Comparison of ENCODE assay signal across 8 mouse cellular contexts in genomic region chr15:79110031-79110430, GRCm38 (mm10). TPM values are rescaled to one million over a fixed set of nuclear protein-coding genes. Genes with fewer than 3 reads are reported as not detected.
DNase-seq lines count a peak whose midpoint lies in the region; ATAC-seq and TF ChIP-seq lines count a peak whose summit lies in the region.

No protein-coding gene starts in this region.

- peak overlapping the region; percentile 99 for H3K4me2 ChIP-seq in embryonic facial prominence, embryonic 12.5 days (replicated peaks)
- H3K4me2 ChIP-seq in intestine, embryonic 16.5 days (ENCODE audit: low read depth, low read length) = peak overlapping the region; percentile 96
- H3K4me2 ChIP-seq in neural tube, embryonic 12.5 days (replicated peaks) = peak overlapping the region; percentile 92

- H3K27me3 ChIP-seq in embryonic facial prominence, embryonic 12.5 days = 0 out of 2 replicates have a peak, but pooled peaks cover 7% of the 10 kb centered on the region
- H3K27me3 ChIP-seq in intestine, embryonic 16.5 days (replicated peaks; ENCODE audit: control insufficient read depth, insufficient read depth, low read length) = no peaks in the 10 kb centered on the region
- H3K27me3 ChIP-seq in neural tube, embryonic 12.5 days (replicated peaks) = 0 out of 2 replicates have a peak, but pooled peaks cover 6% of the 10 kb centered on the region

- H3K4me3 ChIP-seq in layer of hippocampus, adult 2 months = peak overlapping the region; percentile 95
- H3K4me3 ChIP-seq in embryonic facial prominence, embryonic 12.5 days = peak overlapping the region; percentile 86
- peak overlapping the region; percentile 85 for H3K4me3 ChIP-seq in intestine, embryonic 16.5 days (ENCODE audit: low read length)
- peak overlapping the region; percentile 87 for H3K4me3 ChIP-seq in neural tube, embryonic 12.5 days

- H3K27ac ChIP-seq in layer of hippocampus, adult 2 months = peak overlapping the region; percentile 96
- H3K27ac ChIP-seq in embryonic facial prominence, embryonic 12.5 days = no peak overlapping the region
- H3K27ac ChIP-seq in intestine, embryonic 16.5 days (ENCODE audit: low read length) = no peak overlapping the region
- H3K27ac ChIP-seq in neural tube, embryonic 12.5 days = no peak overlapping the region

- H3K9ac ChIP-seq in embryonic facial prominence, embryonic 12.5 days = peak overlapping the region; percentile 86; the same call in 1 of the 2 replicates
- H3K9ac ChIP-seq in intestine, embryonic 16.5 days (ENCODE audit: low read depth, low read length) = peak overlapping the region; percentile 84
- H3K9ac ChIP-seq in neural tube, embryonic 12.5 days = peak overlapping the region; percentile 95

- DNase-seq in layer of hippocampus, adult 2 months (ENCODE audit: low spot score in 2 of 2) = no peak
- DNase-seq in layer of hippocampus, adult 8-10 months (ENCODE audit: low spot score in 2 of 2) = no peak
- no peak for DNase-seq in cerebellum, adult 11-12 months
- no peak for DNase-seq in cerebellum, postnatal 10 days
- DNase-seq in kidney, postnatal 14 days = no peak

- no peak for ATAC-seq in embryonic facial prominence, embryonic 12.5 days (ENCODE audit: insufficient number of reproducible peaks, insufficient read depth, low FRiP score, low TSS enrichment)
- no peak for ATAC-seq in intestine, embryonic 16.5 days
- ATAC-seq in neural tube, embryonic 12.5 days (ENCODE audit: low FRiP score, low read depth) = no peak

- peaks cover 11% of the 10 kb centered on the region for H3K36me3 ChIP-seq in embryonic facial prominence, embryonic 12.5 days
- no peaks in the 10 kb centered on the region for H3K36me3 ChIP-seq in intestine, embryonic 16.5 days (ENCODE audit: control insufficient read depth, insufficient read depth, low read length)
- H3K36me3 ChIP-seq in neural tube, embryonic 12.5 days = peaks cover 9% of the 10 kb centered on the region; the same call in 1 of the 2 replicates

- 14% methylated on average over 9 of the region's 9 CpGs for WGBS in embryonic facial prominence, embryonic 12.5 days
- 22% methylated on average over 9 of the region's 9 CpGs for WGBS in intestine, embryonic 16.5 days
- WGBS in neural tube, embryonic 12.5 days = 12% methylated on average over 9 of the region's 9 CpGs

- peaks cover 28% of the 10 kb centered on the region for H3K4me1 ChIP-seq in embryonic facial prominence, embryonic 12.5 days
- H3K4me1 ChIP-seq in intestine, embryonic 16.5 days (ENCODE audit: control insufficient read depth, insufficient read depth, low read length) = peaks cover 22% of the 10 kb centered on the region
- peaks cover 19% of the 10 kb centered on the region for H3K4me1 ChIP-seq in neural tube, embryonic 12.5 days

- no peaks in the 10 kb centered on the region for H3K9me3 ChIP-seq in embryonic facial prominence, embryonic 12.5 days
- H3K9me3 ChIP-seq in intestine, embryonic 16.5 days (ENCODE audit: control insufficient read depth, low read length) = no peaks in the 10 kb centered on the region
- H3K9me3 ChIP-seq in neural tube, embryonic 12.5 days = no peaks in the 10 kb centered on the region

- no peak for TF ChIP-seq CTCF in layer of hippocampus, adult 2 months (conservative IDR thresholded peaks at IDR 0.05)

RNA-seq across cellular contexts. Expression of gene Micall1, which starts 1.3 kb away (rescaled TPM):
- 10 to 100 TPM; 31.4 to 35.3 TPM for total RNA-seq in layer of hippocampus, adult 2 months (2021)
- 10 to 100 TPM; 36.0 to 40.9 (median 38.3) TPM for total RNA-seq in layer of hippocampus, adult 8-10 months (2022)
- 12.0 and 12.6 TPM in 2 replicates for polyA plus RNA-seq in embryonic facial prominence, embryonic 12.5 days (2016; fragmentation: Nextera tagmentation; extraction: Ambion mirVana)
- polyA plus RNA-seq in intestine, embryonic 16.5 days (2015; fragmentation: Nextera tagmentation; extraction: Ambion mirVana) = 5.2 and 6.3 TPM in 2 replicates
- polyA plus RNA-seq in neural tube, embryonic 12.5 days (2016; fragmentation: Nextera tagmentation; extraction: Ambion mirVana) = 12.0 and 12.5 TPM in 2 replicates

RNA-seq across cellular contexts. Expression of gene Polr2f, which starts 30.8 kb away (rescaled TPM):
- total RNA-seq in layer of hippocampus, adult 2 months (2021) = 100 to 1,000 TPM in 1 of 2 experiments, 10 to 100 TPM in 1; 97.9 to 103 TPM
- 100 to 1,000 TPM in 1 of 4 experiments, 10 to 100 TPM in 3; 78.1 to 105 (median 92.0) TPM for total RNA-seq in layer of hippocampus, adult 8-10 months (2022)
- 359 and 385 TPM in 2 replicates for polyA plus RNA-seq in embryonic facial prominence, embryonic 12.5 days (2016; fragmentation: Nextera tagmentation; extraction: Ambion mirVana)
- polyA plus RNA-seq in intestine, embryonic 16.5 days (2015; fragmentation: Nextera tagmentation; extraction: Ambion mirVana) = 287 and 317 TPM in 2 replicates
- 318 and 338 TPM in 2 replicates for polyA plus RNA-seq in neural tube, embryonic 12.5 days (2016; fragmentation: Nextera tagmentation; extraction: Ambion mirVana)

RNA-seq across cellular contexts. Expression of gene 1700088E04Rik, which starts 31.0 kb away (rescaled TPM):
- 10 to 100 TPM in 1 of 2 experiments, 1 to 10 TPM in 1; 8.8 to 10.3 TPM for total RNA-seq in layer of hippocampus, adult 2 months (2021)
- total RNA-seq in layer of hippocampus, adult 8-10 months (2022) = 10 to 100 TPM in 3 of 4 experiments, 1 to 10 TPM in 1; 9.4 to 12.9 (median 11.1) TPM
- 7.3 and 7.4 TPM in 2 replicates for polyA plus RNA-seq in embryonic facial prominence, embryonic 12.5 days (2016; fragmentation: Nextera tagmentation; extraction: Ambion mirVana)
- polyA plus RNA-seq in intestine, embryonic 16.5 days (2015; fragmentation: Nextera tagmentation; extraction: Ambion mirVana) = 4.2 and 5.7 TPM in 2 replicates
- 9.4 and 11.7 TPM in 2 replicates for polyA plus RNA-seq in neural tube, embryonic 12.5 days (2016; fragmentation: Nextera tagmentation; extraction: Ambion mirVana)

RNA-seq across cellular contexts. Expression of gene Eif3l, which starts 35.1 kb away (rescaled TPM):
- total RNA-seq in layer of hippocampus, adult 2 months (2021) = 10 to 100 TPM; 68.9 to 69.5 TPM
- total RNA-seq in layer of hippocampus, adult 8-10 months (2022) = 10 to 100 TPM; 76.9 to 82.0 (median 77.9) TPM
- polyA plus RNA-seq in embryonic facial prominence, embryonic 12.5 days (2016; fragmentation: Nextera tagmentation; extraction: Ambion mirVana) = 229 and 235 TPM in 2 replicates
- 221 and 238 TPM in 2 replicates for polyA plus RNA-seq in intestine, embryonic 16.5 days (2015; fragmentation: Nextera tagmentation; extraction: Ambion mirVana)
- polyA plus RNA-seq in neural tube, embryonic 12.5 days (2016; fragmentation: Nextera tagmentation; extraction: Ambion mirVana) = 197 and 205 TPM in 2 replicates

RNA-seq across cellular contexts. Expression of gene Ankrd54, which starts 47.3 kb away (rescaled TPM):
- 10 to 100 TPM; 17.4 to 19.5 TPM for total RNA-seq in layer of hippocampus, adult 2 months (2021)
- total RNA-seq in layer of hippocampus, adult 8-10 months (2022) = 10 to 100 TPM; 17.3 to 23.9 (median 18.2) TPM
- 55.9 and 65.5 TPM in 2 replicates for polyA plus RNA-seq in embryonic facial prominence, embryonic 12.5 days (2016; fragmentation: Nextera tagmentation; extraction: Ambion mirVana)
- polyA plus RNA-seq in intestine, embryonic 16.5 days (2015; fragmentation: Nextera tagmentation; extraction: Ambion mirVana) = 56.4 and 57.5 TPM in 2 replicates
- polyA plus RNA-seq in neural tube, embryonic 12.5 days (2016; fragmentation: Nextera tagmentation; extraction: Ambion mirVana) = 62.5 and 64.2 TPM in 2 replicates
